Mouse (Mus musculus): ENCODE measurements around the gene Sox8.

GRCm38 (mm10) chr17:25576034-25576433, 5.5 kb upstream of the Sox8 start:
- TF ChIP-seq POLR2A (IDR thresholded peaks at IDR 0.05; ENCODE audit: low read depth, low read length) (no peak), CTCF (conservative IDR thresholded peaks at IDR 0.05; ENCODE audit: insufficient read depth, insufficient read length, low read depth, low read length) (no peak)
